Mouse (Mus musculus) MEL (cell line): ENCODE data around the gene Tyrobp. TPM values are rescaled to one million over a fixed set of nuclear protein-coding genes. Genes with fewer than 3 reads are reported as not detected.

ENCODE experiments used
- DNase-seq: peaks from one replicate; pipeline ENCODE4 v3.0.0; 2011; ENCODE audit warnings: low read depth, low spot score
- H3K27ac ChIP-seq: 2 replicates; pipeline ENCODE4 v1.5.1; 2012; ENCODE audit warnings: low read depth, mild to moderate bottlenecking, control low read depth, low read length, moderate library complexity; ENCODE audit not compliant: control insufficient read depth
- H3K27me3 ChIP-seq, 2 experiments: fragments of 150-350 bp in 1 of 2; sonication (generic) in 1 of 2; 2 replicates each; pipeline ENCODE4 v1.6.1; 2012; ENCODE audit warnings: low read length in 2 of 2, mild to moderate bottlenecking in 2 of 2, improper control_type of control experiment in 1 of 2, moderate library complexity in 1 of 2; ENCODE audit not compliant: insufficient read depth in 2 of 2, control insufficient read depth in 1 of 2
- H3K36me3 ChIP-seq, 2 experiments: 2 replicates each; pipeline ENCODE4 v1.6.1; 2012 to 2014; ENCODE audit warnings: low read length in 2 of 2, improper control_type of control experiment in 1 of 2, inconsistent platforms in 1 of 2, mild to moderate bottlenecking in 1 of 2; ENCODE audit not compliant: insufficient read depth in 2 of 2, control insufficient read depth in 1 of 2
- H3K4me1 ChIP-seq, 2 experiments: fragments of 150-350 bp in 1 of 2; sonication (generic) in 1 of 2; 2 replicates each; pipeline ENCODE4 v1.6.1; 2012; ENCODE audit warnings: low read length in 2 of 2, improper control_type of control experiment in 1 of 2, mild to moderate bottlenecking in 1 of 2; ENCODE audit not compliant: insufficient read depth in 2 of 2, control insufficient read depth in 1 of 2
- H3K4me3 ChIP-seq, 2 experiments: fragments of 150-350 bp in 1 of 2; sonication (generic) in 1 of 2; 2 replicates each; pipeline ENCODE4 v1.5.1; 2012; ENCODE audit warnings: low read depth in 2 of 2, low read length in 2 of 2, mild to moderate bottlenecking in 2 of 2, moderate library complexity in 2 of 2, control low read depth in 1 of 2, improper control_type of control experiment in 1 of 2; ENCODE audit not compliant: control insufficient read depth in 1 of 2, insufficient read depth in 1 of 2
- H3K79me2 ChIP-seq: 2 replicates; pipeline ENCODE4 v1.6.1; 2012; ENCODE audit warnings: mild to moderate bottlenecking, low read length, moderate library complexity; ENCODE audit not compliant: control insufficient read depth, poor library complexity, insufficient read depth
- H3K9ac ChIP-seq: 2 replicates; pipeline ENCODE4 v1.6.1; 2012; ENCODE audit warnings: low read depth, mild to moderate bottlenecking, control low read depth, low read length, moderate library complexity; ENCODE audit not compliant: control insufficient read depth, poor library complexity, severe bottlenecking
- H3K9me3 ChIP-seq: fragments of 150-350 bp; sonication (generic); replicated peaks from 2 replicates; pipeline ENCODE4 v1.6.1; 2012; ENCODE audit warnings: mild to moderate bottlenecking, low read length, improper control_type of control experiment, moderate library complexity; ENCODE audit not compliant: insufficient read depth
- CHD1 ChIP-seq: IDR thresholded peaks from 2 replicates; pipeline ENCODE4 v1.6.1; 2012; ENCODE audit warnings: low read depth, mild to moderate bottlenecking, inconsistent platforms, low read length, improper control_type of control experiment
- E2F4 ChIP-seq: IDR thresholded peaks from 2 replicates; pipeline ENCODE4 v1.6.1; 2011; ENCODE audit warnings: low read depth, low read length, improper control_type of control experiment, borderline replicate concordance
- EP300 ChIP-seq, 2 experiments: IDR thresholded peaks; 2 replicates each; pipeline ENCODE4 v1.6.1; 2011; ENCODE audit warnings: improper control_type of control experiment in 2 of 2, low read length in 2 of 2, low read depth in 1 of 2, mild to moderate bottlenecking in 1 of 2
- ETS1 ChIP-seq: IDR thresholded peaks from 2 replicates; pipeline ENCODE4 v1.6.1; 2012; ENCODE audit warnings: low read depth, mild to moderate bottlenecking, inconsistent platforms, low read length, improper control_type of control experiment, moderate library complexity
- JUND ChIP-seq: IDR thresholded peaks from 2 replicates; pipeline ENCODE4 v1.6.1; 2011; ENCODE audit warnings: low read depth, mild to moderate bottlenecking, improper control_type of control experiment, low read length
- KAT2A ChIP-seq: conservative IDR thresholded peaks from 2 replicates; pipeline ENCODE4 v1.6.1; 2012; ENCODE audit warnings: low read depth, low read length, improper control_type of control experiment, inconsistent platforms
- MAFK ChIP-seq: IDR thresholded peaks from 2 replicates; pipeline ENCODE4 v1.6.1; 2011; ENCODE audit warnings: low read depth, mild to moderate bottlenecking, low read length, improper control_type of control experiment, borderline replicate concordance
- MAX ChIP-seq: IDR thresholded peaks from 2 replicates; pipeline ENCODE4 v1.6.1; 2011; ENCODE audit warnings: low read length, improper control_type of control experiment
- MXI1 ChIP-seq: IDR thresholded peaks from 2 replicates; pipeline ENCODE4 v1.6.1; 2011; ENCODE audit warnings: mild to moderate bottlenecking, low read depth, low read length, improper control_type of control experiment
- MYB ChIP-seq: IDR thresholded peaks from 2 replicates; pipeline ENCODE4 v1.6.1; 2011; ENCODE audit warnings: mild to moderate bottlenecking, low read depth, low read length, improper control_type of control experiment
- NELFE ChIP-seq: IDR thresholded peaks from 2 replicates; pipeline ENCODE4 v1.6.1; 2011; ENCODE audit warnings: low read depth, low read length, improper control_type of control experiment
- POLR2AphosphoS5 ChIP-seq: IDR thresholded peaks from 2 replicates; pipeline ENCODE4 v1.6.1; 2012; ENCODE audit warnings: low read depth, borderline replicate concordance, mild to moderate bottlenecking, inconsistent platforms, low read length, moderate library complexity, mixed read lengths
- RAD21 ChIP-seq: IDR thresholded peaks from 2 replicates; pipeline ENCODE4 v1.6.1; 2011; ENCODE audit warnings: mild to moderate bottlenecking, low read depth, low read length, improper control_type of control experiment
- RCOR1 ChIP-seq: IDR thresholded peaks from 2 replicates; pipeline ENCODE4 v1.6.1; 2012; ENCODE audit warnings: low read depth, mild to moderate bottlenecking, inconsistent platforms, low read length, improper control_type of control experiment
- SMC3 ChIP-seq: IDR thresholded peaks from 2 replicates; pipeline ENCODE4 v1.6.1; 2011; ENCODE audit warnings: low read depth, low read length, improper control_type of control experiment
- TBP ChIP-seq: IDR thresholded peaks from 2 replicates; pipeline ENCODE4 v1.8.0; 2011; ENCODE audit warnings: low read depth, low read length, improper control_type of control experiment
- USF1 ChIP-seq: IDR thresholded peaks from 2 replicates; pipeline ENCODE4 v1.6.1; 2014; ENCODE audit warnings: low read depth, mild to moderate bottlenecking, inconsistent platforms, low read length, improper control_type of control experiment, moderate library complexity
- ZMIZ1 ChIP-seq: IDR thresholded peaks from 2 replicates; pipeline ENCODE4 v1.6.1; 2012; ENCODE audit warnings: low read depth, mild to moderate bottlenecking, inconsistent platforms, low read length, improper control_type of control experiment, moderate library complexity
- polyA plus RNA-seq, 2 experiments: library from polyadenylated mRNA; stranded (reverse) in 1 of 2; unstranded in 1 of 2; fragments of >175 nt in 1 of 2; fragments of >200 nt in 1 of 2; gene quantifications; 2 replicates each; pipeline versions ENCODE4 v1.2.1 to v1.2.4; 2012; ENCODE audit warnings: low replicate concordance in 2 of 2, low read depth in 1 of 2; ENCODE audit not compliant: insufficient read length in 2 of 2, insufficient read depth in 1 of 2, missing spikeins in 1 of 2
- total RNA-seq: library from RNA; depleted of rRNA; stranded (reverse); fragments of 300-350 nt; gene quantifications from 2 replicates; pipeline ENCODE4 v1.2.3, GENCODE M21; 2012

Gene Tyrobp
- total and polyA plus RNA-seq, 3 experiments: 2.8 to 13.6 TPM; not detected in 1

DNA sequence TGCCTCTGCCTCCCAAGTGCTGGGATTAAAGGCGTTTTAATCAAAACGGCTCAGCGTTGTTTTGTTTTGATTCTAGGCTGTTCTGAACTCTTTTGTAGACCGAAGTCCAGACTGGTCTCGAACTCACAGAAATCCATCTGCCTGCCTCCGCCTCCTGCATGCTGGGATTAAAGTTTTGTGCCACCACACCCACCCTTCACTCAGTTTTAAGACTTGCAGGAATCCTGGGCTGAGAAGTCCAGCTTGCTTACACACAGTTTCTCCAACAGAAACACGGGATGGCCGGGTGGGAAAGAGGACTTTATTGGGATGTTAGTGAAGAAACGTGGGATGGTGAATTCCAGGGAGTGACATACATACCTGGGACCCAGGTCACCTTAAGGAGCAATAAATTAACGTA, 21.1 kb downstream of the Tyrobp start:
- Histone ChIP-seq H3K9me3 (no peaks in the 10 kb centered on the region), H3K4me3 (no peak overlapping the region), H3K79me2 (no peaks in the 10 kb centered on the region), H3K27ac (no peak overlapping the region), H3K27me3 (no peaks in the 10 kb centered on the region), H3K4me1 (no peaks in the 10 kb centered on the region), H3K36me3 (no peaks in the 10 kb centered on the region), H3K9ac (no peak overlapping the region)
- no peak for DNase-seq
- TF ChIP-seq USF1: no peak

- Histone ChIP-seq H3K27ac (no peak overlapping the region), H3K79me2 (no peaks in the 10 kb centered on the region), H3K36me3 (no peaks in the 10 kb centered on the region), H3K9me3 (no peaks in the 10 kb centered on the region), H3K4me3 (no peak overlapping the region), H3K27me3 (no peaks in the 10 kb centered on the region), H3K4me1 (no peaks in the 10 kb centered on the region), H3K9ac (no peak overlapping the region)
- TF ChIP-seq ZMIZ1 (no peak), RAD21 (no peak), KAT2A (no peak), CHD1 (no peak), ETS1 (no peak), MXI1 (no peak), MYB (no peak), MAFK (no peak), JUND (no peak), RCOR1 (no peak), NELFE (no peak), E2F4 (no peak), SMC3 (no peak), MAX (no peak), EP300 (IDR thresholded peaks at IDR 0.05; ENCODE audit: low read depth in 1 of 2, low read length in 2 of 2) (no peak), TBP (no peak), POLR2AphosphoS5 (no peak)
- no peak for DNase-seq
Measured at GRCm38 (mm10) chr7:30435156-30435555, 21.6 kb downstream of the Tyrobp start.
